Mouse (Mus musculus) liver, embryonic 15.5 days (tissue): ENCODE data around the gene Hint1. TPM values are rescaled to one million over a fixed set of nuclear protein-coding genes. Genes with fewer than 3 reads are reported as not detected.

ENCODE experiments used
- ATAC-seq: fragments of 200-750 bp; cut with Nextera tagmentation; 2 replicates; pipeline ENCODE4 v1.8.0; 2017; ENCODE audit warnings: moderate number of reproducible peaks, mild to moderate bottlenecking, moderate library complexity; ENCODE audit not compliant: insufficient read depth
- H3K27ac ChIP-seq: fragments of 300-500 bp; sonication (generic); replicated peaks from 2 replicates; pipeline ENCODE4 v1.5.1; 2015; ENCODE audit warnings: mild to moderate bottlenecking, inconsistent platforms
- H3K27me3 ChIP-seq: fragments of 300-500 bp; sonication (generic); 2 replicates; pipeline ENCODE4 v1.6.1; 2015; ENCODE audit warnings: mild to moderate bottlenecking, inconsistent platforms
- H3K36me3 ChIP-seq: fragments of 300-500 bp; sonication (generic); replicated peaks from 2 replicates; pipeline ENCODE4 v1.6.1; 2015; ENCODE audit warnings: moderate library complexity, mild to moderate bottlenecking, inconsistent platforms
- H3K4me1 ChIP-seq: fragments of 300-500 bp; sonication (generic); replicated peaks from 2 replicates; pipeline ENCODE4 v1.6.1; 2015; ENCODE audit warnings: inconsistent platforms
- H3K4me2 ChIP-seq: fragments of 300-500 bp; sonication (generic); 2 replicates; pipeline ENCODE4 v1.6.1; 2015; ENCODE audit warnings: moderate library complexity, mild to moderate bottlenecking, inconsistent platforms
- H3K4me3 ChIP-seq: fragments of 300-500 bp; sonication (generic); replicated peaks from 2 replicates; pipeline ENCODE4 v1.5.1; 2015; ENCODE audit warnings: mild to moderate bottlenecking, inconsistent platforms
- H3K9ac ChIP-seq: fragments of 300-500 bp; sonication (generic); 2 replicates; pipeline ENCODE4 v1.6.1; 2015; ENCODE audit warnings: moderate library complexity, mild to moderate bottlenecking, inconsistent platforms
- H3K9me3 ChIP-seq: fragments of 300-500 bp; sonication (generic); replicated peaks from 2 replicates; pipeline ENCODE4 v1.6.1; 2016; ENCODE audit warnings: inconsistent platforms
- WGBS: fragments of 180-500 bp; shearing (Covaris S2); methylation state at CpG from one replicate; pipeline ENCODE4 v1.1.7; 2015; ENCODE audit warnings: mixed read lengths; ENCODE audit not compliant: insufficient replicate concordance; 5-methylcytosine and 5-hydroxymethylcytosine counted together
- polyA plus RNA-seq: library from polyadenylated mRNA; unstranded; fragments of >200 nt; fragmentation: Nextera tagmentation; extraction: Ambion mirVana; gene quantifications from 2 replicates; pipeline ENCODE4 v1.2.1, GENCODE M21; 2015

Gene Hint1
- polyA plus RNA-seq, result 305 and 377 TPM in 2 replicates

DNA sequence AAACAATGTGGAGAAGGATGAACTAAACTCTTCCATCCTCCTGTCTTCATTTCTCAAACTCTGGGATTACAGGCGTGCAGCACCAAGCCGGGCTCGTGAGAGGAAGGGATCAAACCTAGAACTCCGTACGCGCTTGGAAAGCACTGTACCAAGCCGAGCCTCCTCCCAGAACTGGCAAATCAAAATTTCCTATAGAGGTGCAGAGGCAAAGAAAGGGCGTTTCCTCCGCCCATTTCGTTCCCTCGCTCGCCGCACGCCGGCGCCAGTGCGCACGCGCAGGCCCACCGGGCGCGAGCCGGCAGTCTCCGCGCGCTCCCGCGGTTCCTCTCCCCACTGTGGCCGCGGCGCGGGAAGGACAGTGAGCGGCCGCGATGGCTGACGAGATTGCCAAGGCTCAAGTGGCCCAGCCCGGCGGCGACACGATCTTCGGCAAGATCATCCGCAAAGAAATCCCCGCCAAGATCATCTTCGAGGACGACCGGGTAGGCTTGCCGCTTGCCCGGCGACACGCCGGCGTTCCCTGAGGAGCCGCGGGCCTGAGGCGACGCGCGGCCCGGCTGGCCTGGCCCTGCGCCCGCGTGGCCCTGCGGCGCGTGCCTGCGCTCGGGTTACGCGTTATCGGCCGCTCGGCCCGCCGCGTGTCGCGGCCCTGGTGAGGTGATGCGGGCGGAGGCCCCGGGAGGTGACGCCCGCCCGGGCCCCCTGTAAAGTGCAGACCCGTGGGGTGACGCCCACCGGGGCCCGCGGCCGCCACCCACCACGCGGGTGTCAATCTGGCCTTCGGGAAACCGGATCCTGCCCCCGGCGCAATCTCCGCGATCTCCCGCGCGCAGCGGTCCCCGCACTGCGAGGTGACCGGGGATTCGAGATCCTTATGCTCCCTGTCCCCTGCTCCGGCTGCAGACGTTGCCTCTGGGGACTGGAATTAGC is at the start of gene Hint1:
TSS of gene Hint1 (plus strand) at position 265 of the 930 bp plus-strand sequence.
- no peaks in the 10 kb centered on the region for H3K27me3 ChIP-seq
- peaks cover 24% of the 10 kb centered on the region for H3K36me3 ChIP-seq
- peak within 1 kb of the TSS; percentile 82 for H3K9ac ChIP-seq
- no peaks in the 10 kb centered on the region for H3K9me3 ChIP-seq
- H3K4me1 ChIP-seq, result peaks cover 63% of the 10 kb centered on the region
- under 1% methylated on average over 107 of the region's 107 CpGs for WGBS
- peak within 1 kb of the TSS; percentile 90 for H3K4me2 ChIP-seq
- peak within 1 kb of the TSS; percentile 74 for H3K4me3 ChIP-seq
- peak; percentile 83 for ATAC-seq
- H3K27ac ChIP-seq, result peak within 1 kb of the TSS; percentile 90

DNA sequence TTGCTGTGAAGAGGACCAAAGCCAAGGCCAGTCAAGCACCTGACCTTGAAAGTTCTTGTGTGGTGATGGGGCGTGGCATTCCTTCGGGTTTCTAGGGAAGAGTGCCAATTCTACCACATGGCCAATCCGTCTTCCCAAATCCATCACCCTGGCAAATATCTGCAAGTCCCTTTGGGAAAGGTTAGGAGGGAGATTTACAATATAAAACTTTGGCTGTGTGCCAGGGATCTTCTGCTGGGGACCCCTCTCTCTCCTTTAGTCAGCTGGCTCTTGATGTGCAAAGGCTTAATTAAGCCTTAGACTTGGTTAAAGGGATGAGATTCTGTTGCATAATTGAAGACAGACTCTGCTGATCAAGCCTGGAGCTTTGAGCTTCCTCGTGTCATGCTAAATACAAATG is 48.7 kb upstream of the Hint1 start:
- no peaks in the 10 kb centered on the region for H3K27me3 ChIP-seq
- H3K4me3 ChIP-seq, result no peak overlapping the region
- no peak overlapping the region for H3K4me2 ChIP-seq
- H3K9me3 ChIP-seq, result no peaks in the 10 kb centered on the region
- ATAC-seq, result no peak
- no peak overlapping the region for H3K9ac ChIP-seq
- WGBS, result 58% methylated on average over 4 of the region's 4 CpGs
- 0 out of 2 replicates have a peak, but pooled peaks cover 2% of the 10 kb centered on the region for H3K4me1 ChIP-seq
- no peaks in the 10 kb centered on the region for H3K36me3 ChIP-seq
- no peak overlapping the region for H3K27ac ChIP-seq

DNA sequence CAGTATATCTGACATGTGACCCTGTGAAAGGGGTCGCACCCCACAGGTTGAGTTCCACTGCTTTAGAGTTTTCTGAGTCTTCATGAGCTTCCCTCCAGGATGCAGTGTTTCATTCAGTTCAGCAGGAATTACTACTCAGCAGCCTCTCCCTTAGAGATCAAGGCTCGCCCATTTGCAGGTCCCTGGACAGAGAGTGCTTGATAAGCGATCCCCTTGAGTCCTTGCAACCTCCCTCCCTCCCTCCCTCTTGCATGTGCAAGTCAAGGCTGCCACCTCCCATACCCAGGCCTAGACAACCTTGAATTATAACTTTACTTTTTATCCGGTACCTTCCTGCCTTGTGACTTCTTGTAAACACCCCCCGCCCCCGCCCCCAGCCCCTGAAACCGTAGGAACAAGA is 46.7 kb upstream of the Hint1 start:
- Histone ChIP-seq H3K9me3 (0 out of 2 replicates have a peak, but pooled peaks cover 3% of the 10 kb centered on the region), H3K9ac (no peak overlapping the region), H3K4me1 (0 out of 2 replicates have a peak, but pooled peaks cover 2% of the 10 kb centered on the region), H3K4me2 (no peak overlapping the region), H3K27me3 (no peaks in the 10 kb centered on the region), H3K27ac (no peak overlapping the region), H3K36me3 (no peaks in the 10 kb centered on the region), H3K4me3 (no peak overlapping the region)
- 69% methylated on average over 7 of the region's 7 CpGs for WGBS
- no peak for ATAC-seq

DNA sequence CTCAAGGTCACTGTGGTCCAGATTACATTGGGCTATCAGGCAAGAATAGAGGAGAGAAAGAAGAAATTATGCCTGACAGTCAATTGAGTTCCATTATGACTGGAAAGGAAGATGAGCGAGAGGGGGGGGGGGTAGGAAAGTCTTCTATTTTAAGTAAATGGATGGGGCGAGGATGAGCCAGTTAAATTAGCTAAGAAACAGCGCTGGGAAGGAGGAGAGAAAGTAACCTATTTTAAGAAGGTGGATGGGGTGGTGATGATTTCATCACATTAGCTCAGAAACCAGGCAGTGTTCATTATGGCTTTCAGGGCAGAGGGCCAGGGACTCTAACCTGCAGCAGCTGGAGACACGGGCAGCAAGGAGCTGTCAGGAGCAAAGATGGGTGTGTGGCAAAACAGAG is 42.7 kb upstream of the Hint1 start:
- no peak overlapping the region for H3K27ac ChIP-seq
- no peaks in the 10 kb centered on the region for H3K27me3 ChIP-seq
- 68% methylated on average over 4 of the region's 4 CpGs for WGBS
- no peaks in the 10 kb centered on the region for H3K36me3 ChIP-seq
- H3K9me3 ChIP-seq, result 0 out of 2 replicates have a peak, but pooled peaks cover 3% of the 10 kb centered on the region
- H3K4me1 ChIP-seq, result 0 out of 2 replicates have a peak, but pooled peaks cover 2% of the 10 kb centered on the region
- no peak overlapping the region for H3K4me2 ChIP-seq
- no peak overlapping the region for H3K4me3 ChIP-seq
- no peak for ATAC-seq
- H3K9ac ChIP-seq, result no peak overlapping the region

DNA sequence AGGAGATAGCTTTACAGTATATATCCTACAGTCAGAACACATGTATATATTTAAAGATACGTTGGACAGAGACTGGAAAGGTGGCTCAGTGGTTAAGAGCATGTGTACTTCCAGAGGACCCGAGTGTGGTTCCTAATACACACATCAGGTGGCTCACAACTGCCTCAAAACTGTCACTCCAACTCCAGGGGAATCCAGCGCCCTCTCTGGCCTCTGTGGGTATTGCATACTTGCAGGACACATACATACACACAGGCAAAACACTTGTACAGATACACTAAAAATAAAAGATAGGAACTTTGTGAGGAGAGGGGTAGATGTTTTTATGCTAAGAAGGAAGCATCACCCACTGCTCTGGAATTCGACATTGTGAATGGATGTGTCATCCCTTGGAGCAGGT is 40.4 kb upstream of the Hint1 start:
- Histone ChIP-seq H3K9ac (no peak overlapping the region), H3K4me1 (0 out of 2 replicates have a peak, but pooled peaks cover 2% of the 10 kb centered on the region), H3K4me2 (no peak overlapping the region), H3K36me3 (no peaks in the 10 kb centered on the region), H3K9me3 (0 out of 2 replicates have a peak, but pooled peaks cover 3% of the 10 kb centered on the region), H3K4me3 (no peak overlapping the region), H3K27me3 (no peaks in the 10 kb centered on the region), H3K27ac (no peak overlapping the region)
- no peak for ATAC-seq
- WGBS, result 58% methylated on average over 4 of the region's 4 CpGs

DNA sequence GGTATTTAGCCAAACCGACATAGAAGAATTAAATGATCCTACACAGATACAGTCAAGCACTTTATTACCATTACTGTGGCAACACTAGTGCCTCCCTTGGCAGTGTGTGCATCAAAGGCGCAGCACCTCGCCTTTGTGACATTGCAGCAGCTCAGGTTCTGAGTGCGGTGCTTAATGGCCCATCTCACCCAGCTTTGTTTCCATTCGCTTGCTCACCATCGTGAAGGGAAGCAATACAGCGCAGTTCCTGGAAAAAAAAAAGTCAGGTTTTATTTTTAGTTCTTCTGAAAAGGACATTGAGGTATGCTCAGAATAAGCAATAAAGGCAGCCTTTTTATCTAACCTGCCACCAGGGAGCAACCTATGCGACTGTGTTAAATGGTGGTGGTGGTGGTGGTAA is 39.4 kb upstream of the Hint1 start:
- 0 out of 2 replicates have a peak, but pooled peaks cover 1% of the 10 kb centered on the region for H3K4me1 ChIP-seq
- WGBS, result 79% methylated on average over 8 of the region's 8 CpGs
- no peak for ATAC-seq
- H3K27ac ChIP-seq, result no peak overlapping the region
- H3K27me3 ChIP-seq, result no peaks in the 10 kb centered on the region
- H3K36me3 ChIP-seq, result no peaks in the 10 kb centered on the region
- H3K9me3 ChIP-seq, result 0 out of 2 replicates have a peak, but pooled peaks cover 3% of the 10 kb centered on the region
- H3K4me3 ChIP-seq, result no peak overlapping the region
- no peak overlapping the region for H3K9ac ChIP-seq
- no peak overlapping the region for H3K4me2 ChIP-seq

DNA sequence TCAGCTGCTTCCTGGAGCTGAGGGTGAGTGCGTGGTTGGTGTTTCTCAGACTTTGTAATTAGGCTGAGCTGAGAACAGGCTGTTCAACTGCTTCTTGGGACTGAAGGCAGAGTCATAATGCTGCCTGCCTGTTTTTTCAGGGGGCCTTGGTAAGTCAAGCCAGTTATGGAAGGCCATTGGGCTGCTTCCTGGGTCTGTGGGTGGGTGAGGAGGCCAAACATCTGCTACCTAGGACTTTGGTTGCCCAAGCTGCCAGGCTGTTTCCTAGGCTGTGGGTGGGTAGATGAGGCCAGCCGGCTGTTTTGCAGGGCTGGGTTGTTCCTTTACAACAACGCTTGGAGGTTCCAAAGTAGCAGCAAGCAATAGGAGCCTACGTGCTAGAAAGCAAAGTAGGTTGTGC is 32.4 kb upstream of the Hint1 start:
- Histone ChIP-seq H3K9ac (no peak overlapping the region), H3K9me3 (no peaks in the 10 kb centered on the region), H3K27ac (no peak overlapping the region), H3K36me3 (no peaks in the 10 kb centered on the region), H3K4me3 (no peak overlapping the region), H3K27me3 (no peaks in the 10 kb centered on the region), H3K4me1 (no peaks in the 10 kb centered on the region), H3K4me2 (no peak overlapping the region)
- no peak for ATAC-seq
- WGBS, result 57% methylated on average over 4 of the region's 4 CpGs

DNA sequence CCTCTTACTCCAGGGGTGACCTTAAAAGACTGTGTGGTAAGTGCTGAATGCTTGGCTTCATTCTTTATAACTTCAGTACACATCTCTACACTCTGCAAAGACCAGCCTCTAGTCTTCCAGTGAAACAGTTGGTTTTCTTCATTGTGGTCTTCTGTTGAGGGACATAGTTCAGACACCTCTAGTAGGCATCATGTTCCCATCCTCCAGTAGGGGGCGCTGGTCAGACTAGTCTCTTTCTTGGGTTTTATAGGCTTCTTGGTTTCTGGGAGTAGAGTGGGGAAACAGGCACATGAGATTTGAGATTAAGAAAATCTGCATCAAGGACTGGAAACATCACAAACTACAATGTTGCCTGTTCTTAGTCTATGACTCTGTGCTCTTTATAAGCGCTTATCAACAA is 31.6 kb upstream of the Hint1 start:
- Histone ChIP-seq H3K9me3 (no peaks in the 10 kb centered on the region), H3K4me1 (no peaks in the 10 kb centered on the region), H3K9ac (no peak overlapping the region), H3K27me3 (no peaks in the 10 kb centered on the region), H3K27ac (no peak overlapping the region), H3K36me3 (no peaks in the 10 kb centered on the region), H3K4me3 (no peak overlapping the region), H3K4me2 (no peak overlapping the region)
- ATAC-seq, result no peak
- 46% methylated on average over 2 of the region's 2 CpGs for WGBS

DNA sequence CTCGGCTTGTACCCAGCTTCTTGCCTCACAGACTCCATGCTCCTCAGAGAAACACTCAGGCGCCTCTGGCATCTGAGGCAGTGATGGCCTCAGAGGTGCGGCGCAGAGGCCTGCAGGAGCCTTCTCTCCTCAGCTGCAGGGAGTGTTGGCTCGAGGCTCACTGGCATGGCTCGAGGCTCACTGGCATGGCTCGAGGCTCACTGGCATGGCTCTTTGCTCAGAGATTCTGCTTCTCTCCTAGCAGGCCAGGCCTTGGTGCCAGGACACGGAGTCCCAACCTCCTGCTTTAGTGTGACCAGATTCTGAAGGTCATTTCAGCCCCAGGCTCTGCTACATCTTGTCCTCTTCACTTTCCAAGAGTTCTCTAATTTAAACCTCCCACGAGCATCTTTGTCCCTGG is 30.1 kb upstream of the Hint1 start:
- Histone ChIP-seq H3K9me3 (no peaks in the 10 kb centered on the region), H3K9ac (no peak overlapping the region), H3K4me3 (no peak overlapping the region), H3K36me3 (no peaks in the 10 kb centered on the region), H3K4me1 (no peaks in the 10 kb centered on the region), H3K27ac (no peak overlapping the region), H3K4me2 (no peak overlapping the region), H3K27me3 (no peaks in the 10 kb centered on the region)
- no peak for ATAC-seq
- whole genome bisulfite sequencing, result 74% methylated on average over 9 of the region's 9 CpGs

DNA sequence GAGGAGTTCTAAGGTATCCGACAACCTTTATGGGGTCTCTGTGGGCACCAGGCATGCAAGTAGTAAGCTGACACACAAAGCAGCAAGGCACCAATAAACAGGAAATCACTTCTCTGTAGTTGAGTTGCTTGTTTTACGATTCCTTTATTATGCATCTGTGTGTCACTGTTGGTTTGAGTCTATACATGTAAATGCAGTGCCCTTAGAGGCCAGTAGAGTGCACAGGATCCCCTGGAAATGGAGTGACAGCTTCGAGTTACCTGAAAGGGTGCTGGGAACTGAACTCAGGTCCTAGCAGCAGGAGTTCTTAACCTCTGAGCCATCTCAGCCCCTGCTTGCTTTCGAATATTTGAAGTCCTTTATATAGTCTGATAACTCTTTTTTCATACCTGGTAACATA is 26.5 kb upstream of the Hint1 start:
- Histone ChIP-seq H3K4me2 (no peak overlapping the region), H3K4me3 (no peak overlapping the region), H3K4me1 (no peaks in the 10 kb centered on the region), H3K27ac (no peak overlapping the region), H3K9ac (no peak overlapping the region), H3K9me3 (no peaks in the 10 kb centered on the region), H3K36me3 (no peaks in the 10 kb centered on the region), H3K27me3 (no peaks in the 10 kb centered on the region)
- no peak for ATAC-seq
- WGBS, result 67% methylated on average over 4 of the region's 4 CpGs

DNA sequence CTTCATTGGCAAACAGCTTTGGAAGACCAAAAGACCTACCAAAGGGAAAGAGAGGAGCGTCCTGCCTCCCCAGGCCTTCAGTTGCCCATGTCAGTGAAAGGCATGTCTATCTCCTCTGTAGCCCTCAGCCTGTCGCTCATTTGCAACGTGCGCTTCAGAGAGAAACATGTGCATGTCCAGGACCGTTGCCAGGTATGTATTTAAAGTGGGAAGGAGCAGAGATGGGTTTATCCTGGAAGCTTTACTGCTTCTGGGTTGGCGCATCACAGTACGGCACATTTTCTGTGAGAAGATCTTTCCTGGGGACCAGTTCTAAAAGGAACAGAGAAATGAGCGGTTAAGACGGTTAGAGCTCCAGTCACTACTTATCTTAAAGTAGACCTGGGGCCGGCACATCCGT is 25.3 kb upstream of the Hint1 start:
- Histone ChIP-seq H3K27ac (no peak overlapping the region), H3K4me1 (no peaks in the 10 kb centered on the region), H3K9ac (no peak overlapping the region), H3K27me3 (no peaks in the 10 kb centered on the region), H3K4me2 (no peak overlapping the region), H3K36me3 (no peaks in the 10 kb centered on the region), H3K9me3 (no peaks in the 10 kb centered on the region), H3K4me3 (no peak overlapping the region)
- ATAC-seq, result no peak
- WGBS, result 79% methylated on average over 11 of the region's 11 CpGs
